Mouse (Mus musculus) frontal cortex, postnatal 36 days (tissue): ENCODE measurements around the gene Wwc1.
A peak's percentile ranks its signal among the peaks of the same experiment; 100 is the strongest.
"Not testable (repeated sequence)": the region's sequence is repeated elsewhere in the genome, so short reads cannot be mapped to it uniquely, and the experiment has no call there.

Experiments
- DNase-seq, 2 experiments: peaks; one replicate each; pipeline ENCODE4 v3.0.0; 2022; ENCODE audit warnings: low spot score in 2 of 2

The Wwc1 gene

GRCm38 (mm10) chr11:35882777-35883176 is 97.5 kb downstream of the Wwc1 start:
- DNase-seq, result no peak

DNA sequence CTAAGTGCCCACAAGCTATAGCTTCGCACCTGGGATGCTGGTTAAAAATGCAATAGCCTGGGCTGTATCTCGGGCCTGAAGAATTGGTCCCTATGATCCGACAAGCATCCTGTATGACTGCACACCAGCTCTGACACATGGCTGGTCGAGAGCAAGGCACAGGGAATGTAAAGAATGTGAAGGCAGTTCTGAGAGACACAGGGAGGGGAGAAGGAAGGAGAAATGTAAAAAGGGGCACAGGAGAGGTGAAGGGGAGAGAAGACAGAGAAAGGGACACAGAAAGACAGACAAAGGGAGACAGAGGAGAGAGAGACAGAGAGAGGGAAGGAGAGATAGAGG is 101.8 kb downstream of the Wwc1 start:
- DNase-seq, result no peak

GRCm38 (mm10) chr11:35877651-35878558 is 102.4 kb downstream of the Wwc1 start:
- DNase-seq, result no peak

DNA sequence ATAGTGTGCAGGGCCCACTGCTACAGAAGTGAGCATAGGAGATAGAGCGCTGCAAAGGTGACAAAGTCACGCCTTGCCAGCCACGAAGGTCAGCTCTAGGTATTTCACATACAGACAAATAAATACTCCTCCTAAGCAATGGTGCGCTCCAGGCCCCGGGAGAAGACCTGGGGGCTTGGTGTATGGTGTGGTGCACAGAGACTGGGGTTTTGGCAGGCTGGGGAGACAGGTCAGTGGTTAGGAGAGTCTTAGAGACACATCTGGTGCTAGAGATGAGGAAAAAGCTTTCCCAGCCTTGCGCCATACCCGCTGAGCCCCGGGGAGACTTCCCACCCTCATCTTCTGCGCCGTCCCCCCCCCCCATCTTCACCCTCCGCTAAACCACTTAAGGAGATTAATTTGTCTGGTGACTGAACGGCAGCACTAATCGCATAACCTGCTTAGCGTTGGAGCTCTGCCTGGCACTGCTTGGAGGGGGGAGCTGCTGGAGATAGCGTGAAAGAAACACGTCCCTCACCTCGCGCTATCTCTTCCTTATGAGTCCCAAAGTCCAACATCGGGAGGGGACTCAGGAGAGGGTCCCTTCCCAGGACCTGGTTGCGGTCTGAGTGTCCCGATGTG is 106.6 kb downstream of the Wwc1 start:
- no peak for DNase-seq

DNA sequence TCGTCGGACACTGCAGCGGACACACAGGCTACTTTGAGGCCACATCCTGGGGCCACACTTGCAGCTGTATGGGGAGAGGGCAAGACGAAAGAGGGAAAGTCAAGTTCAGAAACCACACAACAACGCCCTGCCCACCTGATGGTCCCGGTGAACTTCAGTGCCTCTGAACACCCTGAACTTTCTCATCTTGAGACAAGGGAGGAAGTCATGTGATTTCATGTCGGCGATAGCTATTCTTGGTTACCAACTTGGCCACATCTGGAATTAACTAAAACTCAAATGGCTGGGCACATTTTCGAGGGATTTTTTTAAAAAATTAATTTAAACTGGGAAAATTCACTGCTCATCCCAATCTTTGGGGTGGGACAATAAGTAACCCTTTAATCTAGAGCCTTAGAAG is 109.4 kb downstream of the Wwc1 start:
- DNase-seq, result no peak

GRCm38 (mm10) chr11:35866140-35866539 is 114.2 kb downstream of the Wwc1 start:
- DNase-seq, result no peak

GRCm38 (mm10) chr11:35864981-35865604 is 115.2 kb downstream of the Wwc1 start:
- peak; percentile 70 to 81 for DNase-seq

GRCm38 (mm10) chr11:35863653-35864052 is 116.7 kb downstream of the Wwc1 start:
- DNase-seq, result peak in 1 of 2 experiments; percentile 38

DNA sequence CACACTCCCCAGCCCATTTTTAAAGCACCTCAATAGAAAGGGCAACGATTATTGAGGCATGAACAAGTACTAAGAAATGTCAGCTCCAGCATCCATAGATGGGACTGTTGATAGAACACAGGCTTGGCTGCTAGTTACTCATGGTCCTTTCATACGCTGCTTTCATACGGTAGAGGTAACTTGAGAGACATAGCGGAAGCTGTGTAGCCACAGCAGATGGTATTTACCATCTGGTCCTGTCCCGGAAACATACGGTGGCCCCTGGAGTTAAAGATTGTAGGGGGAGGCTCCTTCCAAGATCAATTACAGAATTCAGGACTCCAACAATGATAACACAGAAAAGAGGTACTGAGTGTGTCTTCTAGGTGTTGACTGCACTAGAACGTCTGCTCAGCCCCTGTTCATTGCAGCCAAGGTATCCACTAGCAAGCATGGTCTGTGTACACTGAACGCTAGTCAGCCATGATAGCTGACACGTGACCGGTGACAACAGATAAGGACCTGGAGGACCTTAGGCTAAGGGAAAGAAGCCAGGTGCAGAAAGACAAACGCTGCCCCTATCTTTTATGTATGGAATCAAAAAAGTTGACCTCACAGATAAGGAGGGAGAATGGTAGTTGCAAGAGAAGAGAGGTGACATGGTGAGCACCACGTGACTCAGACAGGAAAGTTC is 122.8 kb downstream of the Wwc1 start:
- no peak for DNase-seq

GRCm38 (mm10) chr11:35856359-35857040 is 123.8 kb downstream of the Wwc1 start:
- DNase-seq, result peak; percentile 51 to 65

DNA sequence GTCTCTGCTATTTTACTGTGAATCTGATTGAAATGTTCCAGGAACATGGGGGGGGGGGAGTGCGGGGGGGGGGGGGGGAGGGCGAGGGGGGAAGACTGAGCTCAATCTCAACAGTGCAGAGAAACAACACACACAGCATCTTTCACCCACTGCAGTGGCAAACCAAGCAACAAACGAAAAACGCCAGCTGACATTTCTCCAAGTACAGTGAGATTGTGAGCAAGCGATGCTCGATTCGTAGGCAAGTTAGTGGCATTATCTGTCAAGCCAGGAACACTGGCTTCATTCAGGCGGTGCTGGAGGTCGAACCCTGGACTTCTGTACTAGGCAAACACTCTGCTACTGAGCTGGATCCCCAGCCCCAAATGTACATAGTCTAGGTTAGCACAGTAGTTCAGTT is 124.8 kb downstream of the Wwc1 start:
- no peak for DNase-seq

GRCm38 (mm10) chr11:35854941-35855340 is 125.4 kb downstream of the Wwc1 start:
- DNase-seq, result no peak

DNA sequence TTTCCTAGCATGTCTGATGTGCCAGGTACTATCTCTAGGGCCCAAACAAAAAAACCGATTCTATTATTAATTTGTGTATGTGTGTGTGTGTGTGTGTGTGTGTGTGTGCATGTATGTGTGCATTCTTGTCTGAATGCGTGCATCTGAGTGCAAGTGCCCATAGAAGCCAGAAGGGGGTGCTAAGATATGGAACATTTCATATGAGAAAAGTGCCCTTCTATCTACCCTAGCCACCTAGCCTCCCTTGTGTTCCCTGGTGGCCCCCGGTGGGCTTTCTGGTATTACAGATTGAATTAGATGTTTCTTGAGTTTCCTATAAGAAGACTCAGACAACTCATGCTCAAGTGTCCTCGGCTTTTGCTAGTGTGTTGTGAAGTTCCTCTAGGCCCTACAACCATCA is 126.7 kb downstream of the Wwc1 start:
- DNase-seq, result no peak

DNA sequence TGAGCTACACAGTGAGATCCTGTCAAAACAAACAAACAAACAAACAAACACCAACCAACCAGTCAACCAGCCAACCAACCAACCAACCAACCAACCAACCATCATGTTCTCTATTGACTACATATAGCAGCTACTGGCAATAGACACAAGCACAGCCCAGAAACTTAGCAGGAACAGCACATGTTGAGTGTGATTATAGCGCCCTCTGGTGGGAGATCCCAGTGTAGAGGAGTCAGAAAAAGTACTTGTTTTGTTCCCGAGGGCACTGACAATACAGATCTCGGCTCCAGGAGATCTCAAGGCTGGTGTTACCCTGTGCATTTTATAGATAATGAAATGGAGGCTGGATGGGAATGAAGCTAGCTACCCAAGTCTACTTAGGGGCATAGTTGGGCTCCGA is 127.6 kb downstream of the Wwc1 start:
- no peak for DNase-seq

GRCm38 (mm10) chr11:35844299-35844698 is 136.0 kb downstream of the Wwc1 start:
- DNase-seq, result no peak

DNA sequence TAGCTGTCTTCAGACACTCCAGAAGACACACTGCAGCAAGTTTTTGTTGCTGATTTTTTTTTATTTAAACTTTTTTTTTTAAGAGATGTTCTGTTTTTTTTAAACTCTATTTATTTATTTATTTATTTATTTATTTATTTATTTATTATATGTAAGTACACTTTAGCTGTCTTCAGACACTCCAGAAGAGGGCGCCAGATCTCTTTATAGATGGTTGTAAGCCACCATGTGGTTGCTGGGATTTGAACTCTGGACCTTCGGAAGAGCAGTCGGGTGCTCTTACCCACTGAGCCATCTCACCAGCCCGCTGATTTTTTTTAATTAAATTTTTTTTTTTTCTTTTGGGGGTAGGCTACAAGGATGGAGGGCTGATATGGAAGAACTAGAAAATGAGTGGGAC is 137.8 kb downstream of the Wwc1 start:
- DNase-seq, result not testable (repeated sequence)

DNA sequence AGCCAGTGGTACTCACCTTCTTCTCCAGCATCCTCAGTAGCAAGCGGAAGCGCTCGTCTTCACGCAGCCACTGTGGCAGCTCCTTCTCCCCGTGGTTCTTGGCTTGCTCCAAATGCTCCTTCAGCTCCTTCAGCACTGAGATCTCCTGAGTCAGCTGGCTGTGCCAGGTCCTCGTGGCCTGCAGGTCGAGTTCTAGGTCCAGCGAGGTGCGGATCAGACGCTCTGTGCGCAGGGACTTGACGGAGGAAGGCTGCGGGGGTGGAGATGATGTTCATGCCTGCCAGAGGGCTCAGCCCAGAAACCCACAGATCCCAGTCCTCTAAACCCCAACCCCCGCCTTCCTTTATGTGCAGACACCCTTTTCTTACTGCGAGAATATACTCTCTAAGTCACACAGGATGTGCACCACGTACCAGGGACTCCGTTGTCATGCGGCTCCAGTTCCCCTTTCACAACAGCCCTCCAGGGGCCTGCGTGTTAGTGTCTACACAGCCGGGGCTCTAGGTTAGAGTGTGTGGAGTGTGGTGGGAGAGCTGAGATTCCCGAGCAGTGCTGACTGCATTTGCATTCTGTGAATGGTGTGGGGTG is 138.5 kb downstream of the Wwc1 start:
- DNase-seq, result no peak

DNA sequence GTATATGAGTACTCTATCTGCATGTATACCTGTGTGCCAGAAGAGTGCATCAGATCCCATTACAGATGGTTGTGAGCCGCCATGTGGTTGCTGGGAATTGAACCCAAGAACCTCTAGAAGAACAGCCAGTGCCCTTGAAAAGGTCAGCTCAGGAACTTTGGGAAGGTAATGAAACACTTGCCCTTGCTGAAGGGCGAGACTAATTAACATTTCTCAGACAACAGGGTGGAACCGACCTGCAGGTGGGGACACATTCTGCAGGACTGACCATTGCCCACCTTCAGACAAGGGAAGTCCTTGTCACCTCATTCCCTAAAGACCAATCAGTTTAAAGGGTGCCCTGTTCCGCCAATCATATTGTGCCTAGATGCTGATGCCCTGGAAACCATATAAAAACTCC is 139.5 kb downstream of the Wwc1 start:
- DNase-seq, result not testable (repeated sequence)

DNA sequence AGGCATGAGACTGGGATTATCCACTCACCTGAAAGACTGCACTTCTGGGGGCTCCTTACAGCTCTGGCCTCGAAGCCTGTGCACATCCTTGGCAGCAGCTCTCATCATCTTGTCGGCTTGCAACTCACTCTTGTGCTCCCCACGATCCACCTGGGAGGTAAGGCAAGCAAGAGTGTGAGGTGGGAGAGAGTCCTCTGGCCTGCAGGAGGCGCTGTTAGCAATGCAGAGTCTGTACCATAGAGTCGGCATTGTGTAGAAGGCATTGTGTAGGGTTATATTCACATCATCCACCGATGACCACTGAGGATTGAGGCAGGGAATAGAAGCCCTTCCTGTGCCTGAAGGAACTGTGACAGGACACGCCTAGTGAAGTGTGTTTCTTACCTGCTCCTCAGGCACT is 140.0 kb downstream of the Wwc1 start:
- no peak for DNase-seq

DNA sequence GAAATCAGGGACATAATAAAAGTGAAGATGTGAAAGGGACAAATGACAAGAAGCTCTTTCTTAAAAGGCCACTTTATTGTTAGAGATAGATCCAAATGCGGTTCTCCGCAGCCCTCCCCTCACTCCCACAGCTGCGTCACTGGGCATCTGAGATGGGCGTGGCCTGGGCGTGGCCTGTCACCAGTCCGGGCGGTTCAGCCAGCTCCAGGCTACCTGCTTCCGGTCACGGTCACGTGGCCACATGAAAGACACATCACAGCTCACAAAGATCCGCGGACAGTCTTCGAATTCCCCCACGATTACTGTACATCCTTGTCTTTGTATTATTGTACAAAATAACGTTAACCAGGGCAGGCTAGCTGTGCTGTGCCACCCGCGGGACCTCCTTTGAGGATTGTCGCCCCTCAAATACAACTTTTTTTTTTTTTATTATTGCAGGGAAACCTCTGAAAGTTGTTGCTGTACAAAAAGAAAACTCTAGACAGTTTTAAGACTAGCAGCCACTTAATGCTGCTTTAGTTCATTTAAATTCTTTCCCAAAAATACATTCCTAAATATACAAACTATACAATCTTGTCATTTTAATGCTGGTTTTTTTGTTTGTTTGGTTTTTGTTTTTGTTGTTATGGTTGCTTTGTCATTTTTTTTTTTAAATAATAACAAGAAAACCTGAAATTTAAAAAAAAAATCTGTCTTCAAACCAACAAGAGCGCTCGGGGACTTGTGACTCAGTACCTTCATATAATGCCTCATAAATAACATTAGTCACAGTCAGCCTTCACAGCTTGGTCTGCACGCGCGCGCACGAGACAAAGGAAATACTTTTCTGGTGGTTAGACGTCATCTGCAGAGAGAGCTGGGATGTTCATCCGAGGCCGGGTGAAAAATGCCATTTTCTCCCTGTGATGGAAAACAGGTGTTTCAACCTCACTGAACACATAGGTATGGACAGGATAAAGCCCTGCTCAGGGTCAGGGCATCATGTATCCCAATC is 141.7 kb downstream of the Wwc1 start:
- peak in 1 of 2 experiments; percentile 74 for DNase-seq
